Mouse (Mus musculus): ENCODE data around the gene Mea1. TPM values are rescaled to one million over a fixed set of nuclear protein-coding genes. Genes with fewer than 3 reads are reported as not detected.

The Mea1 gene
- total RNA-seq, 2 experiments from 2014 or later, result 83.2 to 87.1 TPM

DNA sequence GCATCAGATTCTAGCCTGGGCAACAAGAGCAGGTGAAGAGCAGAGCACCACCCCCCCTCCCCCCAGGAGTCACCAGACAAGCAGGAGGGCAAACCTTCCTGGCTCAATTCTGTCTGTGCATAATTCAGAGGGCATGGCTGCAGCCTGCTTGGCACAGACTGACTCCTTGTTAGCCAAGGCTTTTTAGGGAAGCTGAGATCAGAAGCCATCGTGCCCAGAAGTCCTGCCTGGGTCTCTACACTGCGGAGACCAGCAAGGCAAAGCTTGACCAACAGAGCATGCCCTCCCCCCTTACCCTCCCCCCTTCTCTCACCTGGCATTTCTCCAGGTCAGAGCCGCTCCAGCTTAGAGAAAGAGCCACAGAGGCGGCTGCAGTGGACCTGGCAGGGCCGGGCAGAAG, 15.9 kb upstream of the Mea1 start:
- no peak for DNase-seq (ENCODE audit: low spot score in 2 of 2)

DNA sequence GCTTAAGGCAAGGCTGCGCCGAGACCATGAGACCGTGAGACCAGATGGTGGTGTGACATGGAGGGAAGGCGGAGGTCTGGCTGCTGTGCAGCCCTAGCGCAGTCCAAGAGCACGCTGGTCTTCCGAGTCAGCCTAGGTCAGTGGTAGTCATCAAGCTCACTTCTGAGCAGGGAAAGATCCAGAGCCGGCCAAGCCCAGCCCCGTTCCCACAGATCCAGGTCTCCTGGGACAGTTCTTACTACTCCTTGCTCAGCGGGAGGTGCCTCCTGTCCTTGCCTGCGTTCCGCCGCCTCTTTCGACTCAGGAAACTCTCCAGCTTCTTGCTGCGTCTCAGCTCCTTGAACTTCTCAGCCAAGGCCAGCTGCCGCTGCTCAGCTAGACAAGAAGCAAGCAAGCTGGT, 10.9 kb upstream of the Mea1 start:
- no peak for DNase-seq (ENCODE audit: low spot score in 2 of 2)

DNA sequence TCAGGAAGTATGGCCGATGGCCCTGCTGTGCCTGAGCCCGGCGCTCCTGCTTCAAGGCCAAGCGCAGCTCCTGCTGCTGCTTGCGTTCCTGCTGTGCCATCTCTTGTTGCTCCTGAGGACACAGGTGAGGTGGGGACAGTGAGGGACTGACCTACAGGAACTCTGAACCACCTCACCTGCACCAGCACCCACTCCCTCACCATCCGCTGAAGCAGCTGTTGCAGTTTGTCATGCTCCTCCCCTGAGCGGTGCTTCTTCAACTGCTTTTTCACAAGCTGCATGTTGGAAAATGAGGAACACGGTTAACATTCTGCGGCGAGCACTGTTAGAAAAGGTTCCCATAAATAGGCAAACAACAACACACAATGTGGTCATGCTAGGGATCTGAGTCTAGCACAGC, 8.7 kb upstream of the Mea1 start:
- DNase-seq (ENCODE audit: low spot score in 2 of 2), result no peak

DNA sequence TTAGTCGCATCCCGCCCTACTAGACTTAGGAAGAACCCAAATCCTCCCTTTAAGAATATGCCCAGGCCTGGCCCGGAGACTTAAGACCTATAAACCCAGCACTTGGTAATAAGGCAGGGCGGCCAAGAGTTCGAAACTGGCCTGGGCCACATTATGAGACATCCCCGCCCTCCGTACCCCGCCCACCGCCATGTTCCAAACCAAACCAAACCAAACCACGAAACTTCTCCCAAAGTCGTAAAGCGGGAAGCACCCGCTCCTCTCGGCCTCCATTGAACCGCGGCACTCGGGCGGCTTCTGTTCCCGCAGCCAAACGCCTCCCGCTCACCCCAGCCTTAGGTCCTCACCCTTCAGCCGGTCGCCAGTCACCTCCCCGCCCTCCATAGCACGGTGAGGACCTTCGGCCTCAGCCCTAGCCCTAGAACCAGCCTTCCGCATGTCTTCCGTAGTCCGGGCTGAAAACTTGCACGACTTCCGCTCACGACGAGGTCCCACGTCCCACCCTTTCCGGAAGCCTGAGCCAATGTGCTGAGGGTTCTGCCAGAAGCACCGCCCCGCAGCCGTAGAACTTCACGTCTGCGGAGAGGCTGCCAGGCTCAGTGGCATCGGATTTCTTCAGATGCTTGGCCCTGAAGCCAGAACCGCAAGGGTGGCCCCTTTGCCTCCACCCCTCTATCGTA, 4.6 kb upstream of the Mea1 start, which contains the start of gene Rrp36:
Rrp36 (minus strand) TSS at position 503 of the 680 bp plus-strand sequence.
- peak; percentile 65 to 78 for DNase-seq (ENCODE audit: low spot score in 2 of 2)

GRCm38 (mm10) chr17:46674530-46675283, 3.9 kb upstream of the Mea1 start:
- DNase-seq (ENCODE audit: low spot score in 2 of 2), result no peak

DNA sequence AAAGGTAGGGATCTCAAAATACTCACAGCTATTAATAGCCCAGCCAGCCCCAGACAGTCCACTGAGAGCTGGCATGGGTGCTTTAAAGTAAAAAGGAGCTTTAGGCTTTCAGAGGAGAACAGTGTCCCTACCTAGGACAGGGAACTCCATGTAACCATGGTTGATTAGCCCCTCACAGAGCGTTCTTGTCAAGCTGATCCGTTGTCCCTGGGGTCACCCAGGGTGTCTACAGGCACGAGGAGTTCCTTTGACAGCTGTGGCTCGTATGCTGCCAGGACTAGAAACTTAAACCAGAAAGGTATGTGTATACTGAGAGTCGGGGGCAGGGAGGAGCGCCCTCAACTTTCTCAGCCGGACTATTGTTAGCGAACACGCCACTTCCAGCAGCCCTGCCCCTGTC, 318 bp downstream of the Mea1 start:
- DNase-seq (ENCODE audit: low spot score in 2 of 2), result no peak

DNA sequence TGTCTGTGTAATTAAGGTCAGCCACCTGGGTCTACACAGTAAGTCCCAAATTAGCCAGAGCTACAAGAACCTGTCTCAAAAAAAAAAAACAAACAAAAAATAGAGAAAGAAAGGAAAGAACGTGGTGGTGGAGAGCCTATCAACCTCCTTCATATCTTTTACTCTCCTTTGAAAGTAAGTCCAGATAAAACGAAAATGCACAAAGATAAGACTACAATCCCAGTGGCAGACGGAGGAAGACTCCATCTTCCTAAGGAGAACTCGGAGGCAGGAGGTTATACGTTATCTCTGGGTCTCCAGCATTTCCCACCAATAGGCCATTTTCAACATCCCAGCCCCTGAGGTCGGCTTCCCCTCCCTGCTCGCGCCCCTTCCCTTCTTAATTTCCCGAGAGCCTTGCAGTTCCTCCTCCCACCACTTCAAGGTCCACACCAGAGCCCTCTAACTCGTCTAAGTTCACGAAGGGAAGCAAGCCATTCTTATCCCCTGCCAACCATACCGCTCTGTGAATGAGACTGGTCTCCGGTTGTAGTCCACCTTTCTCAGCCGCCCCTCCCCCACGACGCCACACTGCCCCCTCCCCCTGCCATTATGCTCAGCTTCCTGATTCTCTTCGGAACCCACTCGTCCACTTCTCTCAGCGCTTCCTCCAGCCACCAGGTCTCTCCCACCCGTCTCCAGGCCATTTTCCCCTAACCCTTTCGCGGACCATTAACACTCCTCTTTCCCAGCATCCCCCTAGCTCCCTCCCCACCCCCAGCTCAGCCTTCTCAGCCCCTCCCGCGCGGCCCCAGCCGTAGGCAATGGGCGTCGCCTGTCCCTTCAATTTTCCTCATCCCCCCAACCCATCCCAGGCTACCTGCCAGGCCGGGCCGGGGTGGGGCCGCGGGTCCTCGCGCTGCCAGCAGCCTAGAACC, 1.5 kb downstream of the Mea1 start:
- DNase-seq (ENCODE audit: low spot score in 2 of 2), result no peak

GRCm38 (mm10) chr17:46680760-46681373, 2.3 kb downstream of the Mea1 start, which contains the start of gene Klhdc3:
TSS of gene Klhdc3 (minus strand) at chr17:46680914.
- peak; percentile 91 to 94 for DNase-seq (ENCODE audit: low spot score in 2 of 2)

- no peak for DNase-seq (ENCODE audit: low spot score in 2 of 2)
Measured at GRCm38 (mm10) chr17:46681466-46682118, 3.0 kb downstream of the Mea1 start.

DNA sequence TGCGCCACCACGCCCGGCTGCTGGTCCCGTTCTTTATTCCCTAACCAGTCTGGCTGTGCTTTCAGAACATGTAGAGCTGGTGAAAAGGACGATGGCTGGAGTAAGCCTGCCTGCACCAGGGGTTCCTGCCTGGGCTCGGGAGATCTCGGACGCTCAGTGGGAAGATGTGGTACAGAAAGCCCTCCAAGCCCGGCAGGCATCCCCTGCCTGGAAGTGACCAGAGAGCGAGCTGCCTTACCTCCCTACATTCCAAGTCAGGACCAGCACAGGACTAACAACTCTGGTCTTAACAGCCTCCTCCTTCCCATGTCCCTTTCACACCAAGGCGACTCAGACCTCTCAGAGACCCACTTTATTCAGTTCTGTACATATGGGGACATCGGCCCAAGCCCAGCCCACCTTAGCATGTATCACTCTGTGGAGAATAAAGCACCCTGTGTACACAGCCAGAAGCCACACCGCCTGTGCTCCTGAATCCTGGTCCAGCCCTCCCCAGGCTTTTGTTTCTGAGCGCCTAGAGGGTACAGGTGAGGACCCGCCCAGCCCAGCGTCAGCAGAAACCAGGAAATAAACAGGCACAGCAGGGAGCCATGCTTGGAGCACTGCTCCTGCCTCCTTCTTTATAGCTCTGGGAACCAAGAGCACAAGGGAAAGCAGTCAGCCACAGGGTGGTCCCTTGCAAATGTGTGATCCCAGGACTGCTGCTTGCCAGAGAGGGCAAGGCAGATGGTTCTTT, 4.2 kb downstream of the Mea1 start:
- no peak for DNase-seq (ENCODE audit: low spot score in 2 of 2)

GRCm38 (mm10) chr17:46685913-46686312, 7.3 kb downstream of the Mea1 start:
- DNase-seq (ENCODE audit: low spot score in 2 of 2), result no peak

- DNase-seq (ENCODE audit: low spot score in 2 of 2), result no peak
Measured at GRCm38 (mm10) chr17:46690665-46691064, 12.1 kb downstream of the Mea1 start.

GRCm38 (mm10) chr17:46691390-46691789, 12.8 kb downstream of the Mea1 start:
- no peak for DNase-seq (ENCODE audit: low spot score in 2 of 2)

GRCm38 (mm10) chr17:46694517-46695063, 16.0 kb downstream of the Mea1 start:
- DNase-seq (ENCODE audit: low spot score in 2 of 2), result no peak

DNA sequence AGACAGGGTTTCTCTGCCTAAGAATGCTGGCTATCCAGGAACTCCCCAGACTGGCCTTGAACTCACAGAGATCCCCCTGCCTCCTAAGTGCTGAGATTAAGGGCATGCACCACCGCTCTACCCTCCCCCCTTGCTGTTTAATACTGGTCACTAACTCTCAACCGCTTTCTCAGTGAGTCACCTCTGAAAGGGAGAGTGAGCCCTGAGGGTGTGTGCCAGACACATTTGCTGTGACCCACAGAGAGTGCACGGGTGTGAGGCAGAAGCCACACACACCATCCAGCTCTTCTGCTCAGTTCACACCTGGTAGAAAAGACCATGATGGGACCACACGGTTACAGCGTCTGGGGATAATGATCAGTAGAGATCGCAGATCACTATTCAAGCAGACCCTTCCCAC, 19.9 kb downstream of the Mea1 start:
- no peak for DNase-seq (ENCODE audit: low spot score in 2 of 2)

DNA sequence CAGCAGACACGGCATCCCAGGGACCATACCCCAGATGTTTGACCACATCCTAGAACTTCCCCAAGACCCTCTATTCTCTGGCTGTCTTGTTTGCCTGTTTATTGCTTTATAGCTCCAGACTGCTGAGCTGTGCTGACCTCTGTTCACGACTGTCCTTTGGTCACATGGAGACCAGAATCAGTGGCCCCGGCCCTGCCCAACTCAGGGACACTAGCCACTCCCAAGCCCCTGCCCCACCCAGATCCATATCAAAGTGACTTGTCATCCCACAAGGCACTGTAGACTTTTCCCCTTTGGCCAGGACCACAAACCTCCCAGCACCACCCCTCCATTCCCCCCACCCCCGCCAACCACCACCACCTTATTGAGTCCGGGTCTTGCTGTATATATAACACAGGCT, 20.7 kb downstream of the Mea1 start:
- DNase-seq (ENCODE audit: low spot score in 2 of 2), result no peak

DNA sequence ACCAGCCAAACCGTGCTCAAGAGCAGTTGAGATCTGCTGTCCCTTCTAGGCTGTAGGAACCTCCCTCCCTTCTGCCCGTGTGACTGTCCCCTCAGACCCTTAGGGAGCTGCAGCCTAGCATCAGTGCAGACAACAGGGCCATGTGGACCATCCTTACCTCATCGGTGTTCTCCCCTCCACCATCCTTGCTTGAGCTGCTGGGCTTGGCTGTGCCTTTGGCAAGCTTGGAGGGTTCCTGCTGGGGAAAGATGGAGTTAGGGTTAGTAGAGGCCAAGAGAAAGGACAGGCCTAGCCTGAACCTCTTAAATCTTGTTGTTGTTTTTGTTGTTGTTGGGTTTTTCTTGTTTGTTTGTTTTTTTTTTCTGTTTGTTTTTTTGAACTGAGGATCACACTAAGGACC, 21.3 kb downstream of the Mea1 start:
- no peak for DNase-seq (ENCODE audit: low spot score in 2 of 2)

- DNase-seq (ENCODE audit: low spot score in 2 of 2), result no peak
Measured at GRCm38 (mm10) chr17:46701489-46701888, 22.9 kb downstream of the Mea1 start.

DNA sequence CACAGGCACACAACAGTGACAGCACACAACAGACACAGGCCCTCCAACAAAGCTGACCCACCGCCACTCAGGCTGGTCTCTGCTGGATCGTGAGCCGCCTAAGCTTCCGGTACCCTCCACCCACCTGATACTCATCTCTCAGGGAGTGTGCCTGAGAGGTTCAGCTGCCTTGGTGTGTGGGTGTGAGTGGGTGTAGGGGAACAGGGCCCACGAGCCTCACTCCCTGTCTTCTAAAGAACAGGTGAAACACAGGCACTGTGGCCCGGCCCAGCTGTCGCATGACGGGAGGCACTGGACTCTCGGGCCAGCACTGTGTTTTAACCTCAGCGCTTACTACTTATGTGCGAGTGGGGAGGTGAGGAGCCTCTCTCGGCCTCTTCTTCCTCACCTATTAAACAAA, 23.5 kb downstream of the Mea1 start:
- DNase-seq (ENCODE audit: low spot score in 2 of 2), result no peak

GRCm38 (mm10) chr17:46702506-46702905, 23.9 kb downstream of the Mea1 start:
- no peak for DNase-seq (ENCODE audit: low spot score in 2 of 2)
